Mouse (Mus musculus): ENCODE measurements around the gene Nrf1.

DNA sequence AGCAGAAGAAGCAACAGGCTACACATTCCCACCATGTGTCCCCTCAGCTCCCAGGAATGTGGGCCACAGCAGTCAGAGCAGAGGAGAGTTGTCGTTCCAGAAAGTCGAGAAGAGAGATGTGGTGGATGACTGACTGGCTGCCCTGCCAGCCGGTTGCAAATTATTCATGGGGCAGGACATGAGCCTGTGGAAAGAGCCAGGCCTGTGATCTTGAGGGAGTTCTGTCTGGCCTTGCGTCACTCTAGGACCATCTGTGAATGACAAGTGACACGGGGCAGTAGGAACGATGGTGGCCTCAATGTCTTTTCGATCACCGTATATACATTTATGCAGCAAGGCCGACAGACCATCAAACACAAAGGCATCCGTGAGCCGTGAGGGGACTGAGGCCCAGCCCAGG lies 147.9 kb downstream of the Nrf1 start:
- TF ChIP-seq CTCF (IDR thresholded peaks at IDR 0.05; ENCODE audit: low read depth, low read length) (no peak), POLR2A (IDR thresholded peaks at IDR 0.05; ENCODE audit: extremely low read depth, insufficient read depth, low read length) (no peak)
